Mouse (Mus musculus): ENCODE results near the gene Zwint.

GRCm38 (mm10) chr10:72675971-72676370 lies 21.3 kb downstream of the Zwint start:
- TF ChIP-seq CTCF (IDR thresholded peaks at IDR 0.05; ENCODE audit: low read depth, low read length) (no peak), POLR2A (IDR thresholded peaks at IDR 0.05; ENCODE audit: extremely low read depth, insufficient read depth, low read length) (no peak)
